In genomic region chr19:46369204-46369603, GRCm38 (mm10) we compare ENCODE assay signal across 8 mouse cellular contexts. TPM values are rescaled to one million over a fixed set of nuclear protein-coding genes. Genes with fewer than 3 reads are reported as not detected.
DNase-seq lines count a peak whose midpoint lies in the region; ATAC-seq and TF ChIP-seq lines count a peak whose summit lies in the region.

No protein-coding gene starts in this region.

- H3K27ac ChIP-seq in bone marrow, adult 2 months (ENCODE audit: control insufficient read depth, insufficient read depth, low read depth, low read length, poor library complexity) = no peak overlapping the region
- H3K27ac ChIP-seq in hindbrain, postnatal 0 days = no peak overlapping the region
- H3K27ac ChIP-seq in neural tube, embryonic 11.5 days (ENCODE audit: low read depth, low read length) = no peak overlapping the region

- peak; percentile 64 for TF ChIP-seq CTCF in bone marrow, adult 2 months (IDR thresholded peaks at IDR 0.05; ENCODE audit: control insufficient read depth, insufficient read depth, low read length)
- peak; percentile 76 for TF ChIP-seq CTCF in hindbrain, postnatal 0 days (IDR thresholded peaks at IDR 0.05; ENCODE audit: low read depth)

- no peaks in the 10 kb centered on the region for H3K27me3 ChIP-seq in hindbrain, postnatal 0 days (ENCODE audit: insufficient read depth, low read length)
- no peaks in the 10 kb centered on the region for H3K27me3 ChIP-seq in neural tube, embryonic 11.5 days (ENCODE audit: control insufficient read depth, insufficient read depth, low read length)

- H3K4me3 ChIP-seq in bone marrow, adult 2 months (replicated peaks; ENCODE audit: control insufficient read depth, low read depth, low read length) = no peak overlapping the region
- no peak overlapping the region for H3K4me3 ChIP-seq in hindbrain, postnatal 0 days (ENCODE audit: low read length)
- H3K4me3 ChIP-seq in neural tube, embryonic 11.5 days (ENCODE audit: low read depth, low read length) = no peak overlapping the region

- H3K9me3 ChIP-seq in hindbrain, postnatal 0 days (ENCODE audit: low read length) = no peaks in the 10 kb centered on the region
- H3K9me3 ChIP-seq in neural tube, embryonic 11.5 days (ENCODE audit: control insufficient read depth, low read length) = no peaks in the 10 kb centered on the region

- peak; percentile 78; the same call in 1 of the 2 replicates for ATAC-seq in hindbrain, postnatal 0 days
- ATAC-seq in neural tube, embryonic 11.5 days (ENCODE audit: insufficient read depth, low FRiP score, low TSS enrichment) = no peak

- WGBS in bone marrow, adult 2 months = 17% methylated on average over 4 of the region's 4 CpGs
- 31% methylated on average over 4 of the region's 4 CpGs for WGBS in hindbrain, postnatal 0 days
- 35% methylated on average over 4 of the region's 4 CpGs for WGBS in neural tube, embryonic 11.5 days

- no peak for TF ChIP-seq POLR2A in bone marrow, adult 2 months (IDR thresholded peaks at IDR 0.05; ENCODE audit: borderline replicate concordance, control insufficient read depth, low read depth, low read length)

- no peaks in the 10 kb centered on the region for H3K36me3 ChIP-seq in hindbrain, postnatal 0 days (ENCODE audit: insufficient read depth, low read length)
- no peaks in the 10 kb centered on the region for H3K36me3 ChIP-seq in neural tube, embryonic 11.5 days (ENCODE audit: control insufficient read depth, insufficient read depth, low read length)

- H3K9ac ChIP-seq in hindbrain, postnatal 0 days (replicated peaks; ENCODE audit: low read length) = no peak overlapping the region
- no peak overlapping the region for H3K9ac ChIP-seq in neural tube, embryonic 11.5 days (ENCODE audit: low read length)

- intact Hi-C loops in left cerebral cortex, postnatal 4 days (cut with DNase I) = no loop called here

- H3K4me2 ChIP-seq in hindbrain, postnatal 0 days (ENCODE audit: low read depth, low read length) = no peak overlapping the region
- H3K4me2 ChIP-seq in neural tube, embryonic 11.5 days (ENCODE audit: low read depth) = no peak overlapping the region

- peak; percentile 40 for DNase-seq in thymus, postnatal 14 days
- DNase-seq in thymus, postnatal 0 days (ENCODE audit: low spot score) = no peak
- DNase-seq in fibroblast of lung, adult 2 months (ENCODE audit: low read depth) = peak; percentile 78
- peak; percentile 78 for DNase-seq in hindbrain, postnatal 0 days (ENCODE audit: low spot score)
- peak; percentile 62 for DNase-seq in left cerebral cortex, postnatal 4 days
- peak; percentile 37 for DNase-seq in neural tube, embryonic 11.5 days (ENCODE audit: low spot score)
- no peak for DNase-seq in T-cell, adult 2 months (ENCODE audit: low spot score)

- no peaks in the 10 kb centered on the region for H3K4me1 ChIP-seq in bone marrow, adult 2 months (ENCODE audit: control insufficient read depth, insufficient read depth, low read length)
- no peaks in the 10 kb centered on the region for H3K4me1 ChIP-seq in hindbrain, postnatal 0 days (ENCODE audit: insufficient read depth, low read length)
- no peaks in the 10 kb centered on the region for H3K4me1 ChIP-seq in neural tube, embryonic 11.5 days (ENCODE audit: control insufficient read depth, insufficient read depth, low read length)

RNA-seq across cellular contexts. Expression of gene 2310034G01Rik, which starts 19.1 kb away (rescaled TPM):
- 1.1 and 1.5 TPM in 2 replicates for polyA plus RNA-seq in thymus, postnatal 0 days (2015; fragmentation: Nextera tagmentation; extraction: Ambion mirVana)
- 1.1 TPM in 1 of 2 replicates, not detected in the other for polyA plus RNA-seq in bone marrow, adult 2 months (2011; ENCODE audit: insufficient read depth, insufficient read length, low replicate concordance, missing spikeins)
- total RNA-seq in hindbrain, postnatal 0 days (2014; rRNA removed) = 0.89 and 3.3 TPM in 2 replicates
- polyA plus RNA-seq in hindbrain, postnatal 0 days (2015; fragmentation: Nextera tagmentation; extraction: Ambion mirVana) = 1.7 and 2.5 TPM in 2 replicates
- under 1 TPM; 0.42 to 0.82 TPM for total RNA-seq in left cerebral cortex, postnatal 4 days (2021)
- polyA plus RNA-seq in neural tube, embryonic 11.5 days (2014; fragmentation: Nextera tagmentation; extraction: Ambion mirVana) = 1.2 and 2.4 TPM in 2 replicates

RNA-seq across cellular contexts. Expression of gene Actr1a, which starts 26.3 kb away (rescaled TPM):
- polyA plus RNA-seq in thymus, postnatal 0 days (2015; fragmentation: Nextera tagmentation; extraction: Ambion mirVana) = 132 and 141 TPM in 2 replicates
- polyA plus RNA-seq in bone marrow, adult 2 months (2011; ENCODE audit: insufficient read depth, insufficient read length, low replicate concordance, missing spikeins) = 40.3 and 53.5 TPM in 2 replicates
- total RNA-seq in hindbrain, postnatal 0 days (2014; rRNA removed) = 321 and 337 TPM in 2 replicates
- 278 and 295 TPM in 2 replicates for polyA plus RNA-seq in hindbrain, postnatal 0 days (2015; fragmentation: Nextera tagmentation; extraction: Ambion mirVana)
- total RNA-seq in left cerebral cortex, postnatal 4 days (2021) = 100 to 1,000 TPM; 304 to 313 TPM
- 238 and 262 TPM in 2 replicates for polyA plus RNA-seq in neural tube, embryonic 11.5 days (2014; fragmentation: Nextera tagmentation; extraction: Ambion mirVana)

RNA-seq across cellular contexts. Expression of gene Sufu, which starts 27.5 kb away (rescaled TPM):
- polyA plus RNA-seq in thymus, postnatal 0 days (2015; fragmentation: Nextera tagmentation; extraction: Ambion mirVana) = 20.7 and 21.0 TPM in 2 replicates
- polyA plus RNA-seq in bone marrow, adult 2 months (2011; ENCODE audit: insufficient read depth, insufficient read length, low replicate concordance, missing spikeins) = 5.3 and 6.3 TPM in 2 replicates
- 21.4 and 21.9 TPM in 2 replicates for total RNA-seq in hindbrain, postnatal 0 days (2014; rRNA removed)
- 17.2 and 19.1 TPM in 2 replicates for polyA plus RNA-seq in hindbrain, postnatal 0 days (2015; fragmentation: Nextera tagmentation; extraction: Ambion mirVana)
- 10 to 100 TPM; 22.2 to 23.9 TPM for total RNA-seq in left cerebral cortex, postnatal 4 days (2021)
- 44.1 and 45.0 TPM in 2 replicates for polyA plus RNA-seq in neural tube, embryonic 11.5 days (2014; fragmentation: Nextera tagmentation; extraction: Ambion mirVana)

RNA-seq across cellular contexts. Expression of gene Mfsd13a, which starts 28.3 kb away (rescaled TPM):
- polyA plus RNA-seq in thymus, postnatal 0 days (2015; fragmentation: Nextera tagmentation; extraction: Ambion mirVana) = 7.5 and 8.1 TPM in 2 replicates
- 5.1 and 14.9 TPM in 2 replicates for polyA plus RNA-seq in bone marrow, adult 2 months (2011; ENCODE audit: insufficient read depth, insufficient read length, low replicate concordance, missing spikeins)
- 7.5 and 12.3 TPM in 2 replicates for total RNA-seq in hindbrain, postnatal 0 days (2014; rRNA removed)
- 9.9 and 10.5 TPM in 2 replicates for polyA plus RNA-seq in hindbrain, postnatal 0 days (2015; fragmentation: Nextera tagmentation; extraction: Ambion mirVana)
- total RNA-seq in left cerebral cortex, postnatal 4 days (2021) = 10 to 100 TPM; 16.8 to 18.3 TPM
- polyA plus RNA-seq in neural tube, embryonic 11.5 days (2014; fragmentation: Nextera tagmentation; extraction: Ambion mirVana) = 6.8 and 7.3 TPM in 2 replicates

RNA-seq across cellular contexts. Expression of gene Cuedc2, which starts 30.7 kb away (rescaled TPM):
- polyA plus RNA-seq in thymus, postnatal 0 days (2015; fragmentation: Nextera tagmentation; extraction: Ambion mirVana) = 152 and 155 TPM in 2 replicates
- polyA plus RNA-seq in bone marrow, adult 2 months (2011; ENCODE audit: insufficient read depth, insufficient read length, low replicate concordance, missing spikeins) = 74.9 and 161 TPM in 2 replicates
- total RNA-seq in hindbrain, postnatal 0 days (2014; rRNA removed) = 125 and 134 TPM in 2 replicates
- polyA plus RNA-seq in hindbrain, postnatal 0 days (2015; fragmentation: Nextera tagmentation; extraction: Ambion mirVana) = 312 and 326 TPM in 2 replicates
- total RNA-seq in left cerebral cortex, postnatal 4 days (2021) = 100 to 1,000 TPM; 221 to 222 TPM
- 263 and 274 TPM in 2 replicates for polyA plus RNA-seq in neural tube, embryonic 11.5 days (2014; fragmentation: Nextera tagmentation; extraction: Ambion mirVana)

Comparison
In these comparisons a context has a peak if more than half of its experiments do, and no peak if none do; other contexts are left out.
1. DNase-seq: peak in thymus, postnatal 14 days (single experiment), fibroblast of lung, adult 2 months (single experiment), hindbrain, postnatal 0 days (single experiment), left cerebral cortex, postnatal 4 days (single experiment) and neural tube, embryonic 11.5 days (single experiment); none in thymus, postnatal 0 days (single experiment) and T-cell, adult 2 months (single experiment).